Mouse (Mus musculus) midbrain, embryonic 11.5 days (tissue): ENCODE data around the gene Prss45. TPM values are rescaled to one million over a fixed set of nuclear protein-coding genes. Genes with fewer than 3 reads are reported as not detected.

ENCODE experiments used
- ATAC-seq: fragments of 200-750 bp; cut with Nextera tagmentation; 2 replicates; pipeline ENCODE4 v1.8.0; 2017; ENCODE audit warnings: moderate TSS enrichment, moderate library complexity; ENCODE audit not compliant: low FRiP score
- DNase-seq: peaks from one replicate; pipeline ENCODE4 v3.0.0; 2015; ENCODE audit warnings: low spot score; ENCODE audit errors: missing footprints
- H3K27ac ChIP-seq: fragments of 300-500 bp; sonication (generic); 2 replicates; pipeline ENCODE4 v1.5.1; 2014; ENCODE audit warnings: low read depth, low read length
- H3K27me3 ChIP-seq: fragments of 300-500 bp; sonication (generic); 2 replicates; pipeline ENCODE4 v1.6.1; 2014; ENCODE audit warnings: mild to moderate bottlenecking, low read length, moderate library complexity, mixed read lengths; ENCODE audit not compliant: control insufficient read depth, insufficient read depth
- H3K36me3 ChIP-seq: fragments of 300-500 bp; sonication (generic); 2 replicates; pipeline ENCODE4 v1.6.1; 2014; ENCODE audit warnings: mild to moderate bottlenecking, low read length, moderate library complexity, mixed read lengths; ENCODE audit not compliant: control insufficient read depth, insufficient read depth
- H3K4me1 ChIP-seq: fragments of 300-500 bp; sonication (generic); 2 replicates; pipeline ENCODE4 v1.6.1; 2014; ENCODE audit warnings: low read length; ENCODE audit not compliant: control insufficient read depth, insufficient read depth
- H3K4me2 ChIP-seq: fragments of 300-500 bp; sonication (generic); 2 replicates; pipeline ENCODE4 v1.6.1; 2014; ENCODE audit warnings: mild to moderate bottlenecking, moderate library complexity
- H3K4me3 ChIP-seq: fragments of 300-500 bp; sonication (generic); 2 replicates; pipeline ENCODE4 v1.5.1; 2014; ENCODE audit warnings: low read depth, low read length
- H3K9ac ChIP-seq: fragments of 300-500 bp; sonication (generic); 2 replicates; pipeline ENCODE4 v1.6.1; 2014; ENCODE audit warnings: low read length
- H3K9me3 ChIP-seq: fragments of 300-500 bp; sonication (generic); 2 replicates; pipeline ENCODE4 v1.6.1; 2016; ENCODE audit warnings: low read length; ENCODE audit not compliant: control insufficient read depth
- WGBS: fragments of 180-500 bp; shearing (Covaris S2); extraction: QIAGEN DNeasy Blood & Tissue Kit; methylation state at CpG from one replicate; pipeline ENCODE4 v1.1.7; 2014; 5-methylcytosine and 5-hydroxymethylcytosine counted together
- polyA plus RNA-seq: library from polyadenylated mRNA; unstranded; fragments of >200 nt; fragmentation: Nextera tagmentation; extraction: Ambion mirVana; gene quantifications from 2 replicates; pipeline ENCODE4 v1.2.1, GENCODE M21; 2014

The Prss45 gene
- polyA plus RNA-seq, 1 experiment from 2014 or later = not detected

DNA sequence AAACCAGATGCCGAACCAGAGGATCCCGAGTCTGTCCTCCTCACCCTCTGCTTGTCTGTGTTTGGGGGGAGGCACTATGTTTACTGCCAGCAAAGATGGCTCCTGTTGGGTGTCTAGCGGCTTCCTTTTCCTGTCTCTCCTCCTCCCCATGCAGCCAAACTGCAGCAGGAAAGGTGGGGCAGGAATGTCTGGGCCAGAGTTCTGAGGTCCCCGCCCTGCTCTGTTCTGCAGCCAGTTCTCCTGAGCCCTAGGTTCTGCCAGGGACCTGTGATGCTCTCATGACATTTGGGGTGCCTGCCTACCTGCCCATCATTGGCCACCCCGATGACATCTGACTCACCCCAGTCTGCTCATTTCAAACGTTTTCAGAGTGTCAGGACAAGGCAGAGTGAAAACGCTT, 47.6 kb downstream of the Prss45 start:
- peaks cover 36% of the 10 kb centered on the region for H3K27me3 ChIP-seq
- no peak for ATAC-seq

DNA sequence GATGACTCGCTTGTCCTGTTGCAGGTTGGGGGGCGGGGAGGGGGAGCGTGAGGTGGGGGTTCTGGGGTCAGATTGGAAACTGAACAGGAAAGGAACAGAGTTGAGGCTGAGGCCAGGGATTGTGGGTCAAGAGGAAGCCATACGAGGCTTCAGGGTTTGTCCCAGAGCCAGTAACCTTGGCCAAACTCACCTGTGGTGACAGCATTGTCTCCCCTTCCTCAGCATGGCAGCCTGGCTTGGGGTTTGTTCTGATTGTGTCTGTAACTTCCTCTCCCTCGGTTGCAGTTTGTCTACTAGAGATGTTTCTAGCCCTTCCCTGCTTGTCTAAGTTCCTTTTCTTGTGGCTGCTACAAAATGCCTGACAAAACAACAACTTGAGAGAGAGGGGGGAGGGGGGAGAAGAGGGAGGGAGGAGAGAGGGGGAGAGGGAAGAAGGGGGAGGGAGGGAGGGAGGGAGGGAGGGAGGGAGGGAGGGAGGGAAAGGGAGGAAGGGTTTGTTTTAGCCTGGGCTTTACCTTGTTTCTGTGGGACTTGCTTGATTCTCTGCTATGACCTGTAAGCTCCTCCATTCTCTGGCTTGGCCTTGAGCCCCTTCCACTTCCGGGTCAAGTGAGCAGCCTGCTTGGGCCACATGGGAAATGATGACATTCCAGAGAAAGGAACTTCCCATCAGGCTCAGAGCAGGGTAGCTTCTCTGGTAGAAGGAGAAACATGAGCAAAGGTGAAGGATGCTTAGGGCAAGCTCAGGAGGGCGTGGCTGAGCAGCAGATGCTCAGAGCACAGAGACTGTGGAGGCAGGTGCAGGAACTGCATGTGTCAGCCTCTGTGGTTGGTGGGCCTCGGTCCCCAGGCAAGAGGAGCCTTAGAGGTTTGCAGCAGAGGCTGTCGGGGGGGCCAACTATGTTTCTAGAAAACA, 53.3 kb downstream of the Prss45 start:
- H3K36me3 ChIP-seq = no peaks in the 10 kb centered on the region
- no peak for DNase-seq
- no peaks in the 10 kb centered on the region for H3K4me1 ChIP-seq
- H3K4me2 ChIP-seq = no peak overlapping the region
- no peak overlapping the region for H3K9ac ChIP-seq
- H3K4me3 ChIP-seq = no peak overlapping the region
- H3K9me3 ChIP-seq = no peaks in the 10 kb centered on the region
- 65% methylated on average over 9 of the region's 9 CpGs for WGBS
- no peak overlapping the region for H3K27ac ChIP-seq
- no peak for ATAC-seq
- H3K27me3 ChIP-seq = no peaks in the 10 kb centered on the region

More for the DNA sequence above, 47.6 kb downstream of the Prss45 start:
- Histone ChIP-seq H3K4me1 (peaks cover 8% of the 10 kb centered on the region; the same call in 1 of the 2 replicates), H3K4me2 (no peak overlapping the region), H3K4me3 (no peak overlapping the region), H3K9me3 (no peaks in the 10 kb centered on the region), H3K27ac (no peak overlapping the region), H3K36me3 (no peaks in the 10 kb centered on the region), H3K9ac (no peak overlapping the region)
- WGBS = 84% methylated on average over 7 of the region's 7 CpGs
- no peak for DNase-seq

DNA sequence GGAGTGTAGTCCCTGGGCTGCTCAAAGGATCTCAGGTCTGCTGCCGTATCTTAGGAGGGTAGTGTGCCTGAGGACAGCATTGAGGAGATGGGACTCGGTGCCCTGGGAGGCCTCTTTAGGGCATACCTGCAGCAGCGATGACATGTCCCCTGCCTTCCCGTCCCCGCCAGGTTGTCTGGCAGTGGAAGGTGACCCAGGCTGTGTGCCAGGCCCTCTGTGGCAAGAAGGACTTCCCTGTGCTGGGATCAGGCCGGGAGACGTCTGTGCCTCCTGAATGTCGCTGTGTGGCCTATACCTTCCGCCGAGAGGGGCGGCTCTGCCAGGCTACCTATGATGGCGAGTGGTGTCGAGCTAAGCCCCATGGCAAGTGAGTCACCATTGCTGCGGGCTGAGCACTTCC, 54.5 kb downstream of the Prss45 start:
- Histone ChIP-seq H3K27me3 (no peaks in the 10 kb centered on the region), H3K4me1 (no peaks in the 10 kb centered on the region), H3K4me3 (no peak overlapping the region), H3K9me3 (no peaks in the 10 kb centered on the region), H3K9ac (no peak overlapping the region), H3K4me2 (no peak overlapping the region), H3K36me3 (no peaks in the 10 kb centered on the region), H3K27ac (no peak overlapping the region)
- ATAC-seq (no peak), DNase-seq (no peak)
- WGBS = 89% methylated on average over 14 of the region's 14 CpGs

DNA sequence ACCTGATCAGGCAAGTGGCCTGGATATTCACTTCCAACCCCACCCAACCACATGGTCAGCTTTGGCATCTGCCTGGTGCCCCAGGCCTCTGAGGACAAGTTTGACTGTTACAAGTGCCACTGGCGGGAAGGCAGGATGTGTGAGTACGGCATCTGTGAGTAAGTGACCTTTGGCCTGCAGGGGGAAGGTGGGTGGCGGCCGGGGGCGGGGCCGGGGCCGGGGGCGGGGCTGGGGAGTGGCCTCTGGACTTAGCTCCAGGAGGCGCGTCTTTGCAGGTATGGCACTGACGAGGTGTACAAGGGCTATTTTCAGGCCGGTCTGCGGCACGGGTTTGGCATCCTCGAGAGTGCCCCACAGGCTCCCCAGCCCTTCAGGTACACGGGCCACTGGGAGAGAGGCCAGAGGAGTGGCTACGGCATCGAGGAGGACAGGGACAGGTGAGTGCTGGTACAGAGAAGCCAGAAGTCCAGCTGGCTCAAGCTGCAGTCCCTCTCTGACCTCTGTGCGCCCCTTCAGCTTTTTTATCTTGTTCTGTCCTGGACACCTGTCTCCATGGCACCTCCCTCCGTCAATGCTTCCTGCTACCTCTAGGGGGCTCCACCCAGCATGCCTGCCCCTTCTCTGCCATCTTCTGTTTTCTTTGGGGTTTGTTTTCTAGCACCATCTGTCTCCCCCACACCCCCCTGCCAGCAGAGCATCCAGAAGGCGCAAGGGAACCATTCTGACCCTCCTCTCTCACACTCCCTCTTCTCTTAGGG, 55.8 kb downstream of the Prss45 start:
- Histone ChIP-seq H3K9me3 (no peaks in the 10 kb centered on the region), H3K9ac (no peak overlapping the region), H3K36me3 (no peaks in the 10 kb centered on the region), H3K27me3 (no peaks in the 10 kb centered on the region), H3K4me2 (no peak overlapping the region), H3K4me1 (no peaks in the 10 kb centered on the region), H3K4me3 (no peak overlapping the region), H3K27ac (no peak overlapping the region)
- 15% methylated on average over 21 of the region's 21 CpGs for WGBS
- ATAC-seq = 0 out of 2 replicates have a peak, but pooled peaks have one; percentile 25
- DNase-seq = no peak

Other genes starting within 250 kb of the Prss45 start
- gene Nradd, start 210.1 kb upstream of the Prss45 start, polyA plus RNA-seq = 20.7 and 22.8 TPM in 2 replicates
- gene Nbeal2, start 180.4 kb upstream of the Prss45 start, polyA plus RNA-seq = 1.1 and 1.6 TPM in 2 replicates
- 135 and 144 TPM in 2 replicates for gene Ccdc12, start 178.1 kb upstream of the Prss45 start, polyA plus RNA-seq
- 0.48 and 0.63 TPM in 2 replicates for gene Myl3, start 92.7 kb upstream of the Prss45 start, polyA plus RNA-seq
- gene Pth1r, start 87.4 kb upstream of the Prss45 start, polyA plus RNA-seq = 17.0 and 20.3 TPM in 2 replicates
- gene Prss42, start 36.4 kb upstream of the Prss45 start, polyA plus RNA-seq = not detected in 2 replicates
- not detected in 2 replicates for gene Prss44, start 20.6 kb upstream of the Prss45 start, polyA plus RNA-seq
- not detected in 2 replicates for gene Prss43, start 7.9 kb upstream of the Prss45 start, polyA plus RNA-seq
- 0.11 TPM in 1 of 2 replicates, not detected in the other for gene Prss46, start 9.9 kb downstream of the Prss45 start, polyA plus RNA-seq
- 0.37 TPM in 1 of 2 replicates, not detected in the other for gene Prss50, start 23.4 kb downstream of the Prss45 start, polyA plus RNA-seq
- 0.54 and 0.71 TPM in 2 replicates for gene Als2cl, start 45.3 kb downstream of the Prss45 start, polyA plus RNA-seq
- 0.18 and 0.22 TPM in 2 replicates for gene Tmie, start 45.5 kb downstream of the Prss45 start, polyA plus RNA-seq
- gene Fam240a, start 82.3 kb downstream of the Prss45 start, polyA plus RNA-seq = not detected in 2 replicates
- not detected in 2 replicates for gene Tdgf1, start 111.6 kb downstream of the Prss45 start, polyA plus RNA-seq
- gene Lrrc2, start 117.0 kb downstream of the Prss45 start, polyA plus RNA-seq = 0.04 TPM in 1 of 2 replicates, not detected in the other
- gene Rtp3, start 156.0 kb downstream of the Prss45 start, polyA plus RNA-seq = 0.11 TPM in 2 replicates
- gene Ltf, start 184.7 kb downstream of the Prss45 start, polyA plus RNA-seq = 0.27 and 0.44 TPM in 2 replicates
- 1.9 and 2.1 TPM in 2 replicates for gene Ccrl2, start 222.9 kb downstream of the Prss45 start, polyA plus RNA-seq